Mouse (Mus musculus): Measurements from ENCODE around the gene Mettl1.

Mettl1 gene

DNA sequence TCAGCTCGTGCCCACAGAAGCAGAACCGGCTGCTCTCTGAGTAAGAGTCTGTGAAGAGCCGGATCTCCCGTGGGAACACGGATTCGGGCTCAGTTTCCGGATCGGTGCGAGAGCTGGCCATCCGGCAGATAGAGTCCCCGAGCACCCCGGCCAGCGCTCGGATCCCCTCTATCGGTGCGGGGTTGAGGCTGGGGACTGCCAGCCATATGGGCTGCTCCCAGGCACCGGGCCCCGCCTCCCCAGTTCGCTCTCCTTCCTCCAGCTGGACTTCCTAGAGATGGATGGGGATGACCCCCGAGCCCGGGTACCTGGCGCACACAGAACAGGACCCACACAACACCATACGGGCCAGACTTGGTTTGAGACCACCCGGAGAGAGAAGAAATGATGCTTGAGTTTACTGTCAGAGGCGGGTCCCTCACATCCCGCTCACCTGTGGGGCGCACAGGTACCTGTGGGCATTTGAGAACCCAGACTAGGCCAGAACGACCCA lies at the start of gene Mettl1, which contains the start of gene Eef1akmt3:
TSS of gene Mettl1 (plus strand) at position 141 of the 493 bp plus-strand sequence.
TSS of gene Eef1akmt3 (minus strand) at position 240 of the 493 bp plus-strand sequence.
- DNase-seq (ENCODE audit: low spot score in 2 of 2): no peak

DNA sequence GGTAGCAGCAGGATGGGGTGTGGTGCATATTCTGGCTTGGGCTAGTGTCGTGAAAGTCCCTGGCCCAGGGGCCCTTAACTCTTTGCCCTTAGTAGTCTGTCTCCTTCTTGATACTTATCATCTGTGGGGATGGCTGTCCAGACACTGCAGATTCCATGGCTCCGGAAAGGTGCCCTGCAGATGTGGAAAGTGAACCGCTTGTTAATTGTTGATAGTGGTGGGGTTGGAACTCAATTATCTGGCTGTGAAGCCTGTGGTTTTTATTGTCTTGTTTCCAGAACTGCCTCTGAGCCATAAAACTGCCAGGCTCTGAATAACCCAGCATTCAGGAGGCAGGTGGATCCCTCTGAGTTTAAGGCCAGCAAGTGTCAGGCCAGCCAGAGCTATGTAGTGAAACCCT lies 49.5 kb upstream of the Mettl1 start:
- no peak for DNase-seq (ENCODE audit: low spot score in 2 of 2)

DNA sequence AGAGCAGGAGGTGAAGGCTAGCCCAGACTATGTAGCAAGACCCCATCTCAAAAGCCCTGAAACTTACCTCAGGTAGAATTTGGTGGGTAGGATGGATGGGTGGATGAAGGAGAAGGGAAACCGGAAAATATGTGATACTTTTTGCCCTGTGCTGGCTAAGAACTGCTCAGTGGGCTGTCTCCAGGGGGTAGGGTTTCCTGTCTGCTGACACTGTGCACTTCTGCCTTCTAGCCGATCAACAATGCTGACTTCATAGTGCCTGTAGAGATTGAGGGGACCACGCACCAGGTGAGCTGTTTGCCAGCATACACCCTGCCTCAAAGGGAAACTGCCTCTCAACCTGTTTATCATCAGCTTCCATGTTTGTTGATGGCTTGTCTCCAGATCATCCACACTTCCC lies 47.6 kb upstream of the Mettl1 start:
- DNase-seq (ENCODE audit: low spot score in 2 of 2): no peak

DNA sequence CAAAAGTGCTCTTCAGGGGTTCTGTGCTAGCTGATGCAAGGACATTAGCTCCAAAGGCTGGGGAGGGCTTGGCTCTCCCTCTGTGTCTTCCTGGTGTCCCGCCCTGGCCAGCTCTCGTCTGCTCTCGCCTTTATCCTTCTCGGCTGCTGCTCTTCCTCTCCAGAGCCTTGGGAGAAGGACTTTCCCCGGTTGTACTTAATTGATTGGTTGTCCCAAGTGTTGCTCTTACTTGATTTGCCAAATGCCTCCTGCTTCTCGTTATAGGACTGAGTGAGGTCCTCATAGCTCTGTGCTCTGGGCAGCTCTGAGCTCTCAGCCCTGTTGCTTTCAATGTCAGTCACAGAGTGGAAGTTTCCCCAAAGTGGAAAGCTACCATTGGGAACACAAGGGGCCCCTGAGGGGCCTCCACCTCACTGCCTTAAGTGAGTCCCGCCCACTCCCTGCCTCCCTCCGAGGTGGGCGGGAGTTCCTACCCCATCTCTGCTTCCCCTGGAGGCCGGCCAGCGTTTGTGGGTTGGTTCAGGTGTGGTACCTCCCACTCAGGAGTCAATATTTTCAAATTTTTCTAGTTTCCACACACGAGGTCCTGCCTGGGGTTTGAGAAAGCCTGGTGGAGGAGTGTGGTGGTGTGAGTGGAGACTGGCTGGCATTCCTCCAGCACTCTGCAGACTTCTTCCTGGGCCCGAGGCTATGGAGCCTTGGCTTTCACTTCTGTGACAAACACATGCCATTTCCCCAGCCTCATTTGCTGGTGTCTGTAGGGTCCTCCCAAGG lies 43.7 kb upstream of the Mettl1 start:
- DNase-seq (ENCODE audit: low spot score in 2 of 2): no peak

DNA sequence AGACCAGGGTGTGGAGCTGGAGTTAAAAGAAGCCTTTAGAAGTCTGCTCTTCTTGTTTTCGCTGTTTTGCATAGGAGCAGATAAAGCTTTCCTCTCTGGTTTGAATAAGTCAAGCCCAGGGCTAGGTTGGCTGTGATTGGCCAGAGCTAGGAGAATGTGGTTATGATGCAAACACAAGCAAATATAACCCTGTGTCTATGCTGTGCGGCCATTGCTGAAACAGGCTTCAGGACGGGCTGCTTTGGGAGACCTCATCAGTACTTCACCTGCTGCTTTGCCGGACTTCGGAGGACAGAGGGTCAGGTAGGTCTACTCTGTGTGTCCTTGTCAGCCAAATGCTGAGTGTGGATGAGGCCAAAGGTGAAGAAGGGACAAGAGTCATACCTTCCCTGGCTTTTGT lies 40.7 kb upstream of the Mettl1 start, which contains the start of gene Avil:
TSS of gene Avil (plus strand) at position 181 of the 400 bp plus-strand sequence.
- no peak for DNase-seq (ENCODE audit: low spot score in 2 of 2)

DNA sequence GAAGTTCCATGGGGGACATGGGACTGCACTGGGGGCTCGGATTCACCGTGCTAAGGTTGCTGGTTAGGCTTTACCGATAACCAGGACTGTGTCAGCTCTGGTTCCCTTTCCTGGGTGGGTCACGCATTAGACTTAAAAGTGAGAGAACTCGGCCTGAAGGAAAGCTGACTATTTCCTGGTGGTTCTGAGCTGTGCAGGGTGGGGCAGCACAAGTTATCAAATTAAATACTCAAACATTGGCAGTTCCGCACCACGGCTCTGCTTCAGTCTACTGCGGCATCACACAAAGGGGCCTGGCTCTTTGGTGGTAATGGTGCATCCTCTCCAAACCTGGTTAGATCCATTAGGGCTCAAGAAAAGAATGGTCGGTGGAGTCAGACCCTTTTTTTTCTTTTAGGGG lies 39.9 kb upstream of the Mettl1 start:
- no peak for DNase-seq (ENCODE audit: low spot score in 2 of 2)

DNA sequence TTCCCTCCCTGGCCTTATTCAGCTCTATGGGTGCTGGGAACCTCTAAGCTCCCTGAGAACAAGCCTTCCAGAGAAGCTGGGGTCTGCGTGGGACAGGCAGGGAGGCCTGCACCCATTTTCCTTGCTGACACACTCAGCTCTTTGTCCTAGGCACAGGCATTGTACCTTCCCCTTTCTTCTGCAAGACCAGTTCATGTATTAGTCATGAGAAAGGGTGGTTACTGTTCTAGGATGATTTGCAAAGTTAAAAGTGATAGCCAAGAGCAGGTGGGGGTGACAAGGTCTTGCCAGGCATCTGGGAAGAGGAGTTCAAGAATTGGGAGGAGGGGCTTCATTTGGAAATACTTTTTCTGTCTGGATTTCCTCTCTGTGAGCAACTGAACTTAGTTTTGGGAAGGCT lies 39.2 kb upstream of the Mettl1 start:
- DNase-seq (ENCODE audit: low spot score in 2 of 2): no peak

DNA sequence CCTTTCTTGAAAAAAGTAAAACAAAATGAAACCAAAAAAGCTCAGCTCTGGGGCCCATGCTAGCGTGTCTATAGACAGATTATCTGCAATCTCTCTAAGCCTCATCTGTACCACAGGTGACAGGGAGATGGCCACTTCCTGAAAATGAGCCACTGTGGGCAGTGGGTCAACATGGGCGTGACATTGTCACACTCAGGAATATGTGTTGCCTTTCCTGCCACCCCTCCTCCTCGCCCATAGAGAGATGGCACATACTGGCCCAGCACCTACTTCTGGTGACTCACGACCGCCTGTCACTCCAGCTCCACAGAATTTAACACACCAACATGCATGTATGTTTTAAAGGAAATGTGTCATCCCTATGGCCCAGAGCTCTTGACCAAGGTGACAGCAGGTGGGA lies 38.4 kb upstream of the Mettl1 start:
- no peak for DNase-seq (ENCODE audit: low spot score in 2 of 2)

DNA sequence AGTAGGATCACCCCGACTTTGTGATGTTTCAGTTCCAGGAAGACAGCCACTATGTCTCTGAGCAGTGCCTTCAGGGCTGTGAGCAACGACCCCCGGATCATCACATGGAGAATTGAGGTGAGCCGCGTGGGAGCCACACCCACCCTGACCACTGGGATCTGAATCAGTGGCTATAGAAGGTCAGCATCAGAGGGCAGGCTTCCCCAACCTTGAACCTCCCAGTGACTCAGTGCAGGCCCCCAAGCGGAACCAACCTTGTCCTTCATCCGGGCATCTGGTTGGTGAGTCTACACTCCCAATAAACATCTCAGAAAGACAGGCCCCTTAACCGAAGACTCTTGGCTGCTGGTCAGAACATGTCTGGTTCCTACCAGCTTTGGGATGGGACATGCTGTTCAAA lies 37.9 kb upstream of the Mettl1 start:
- no peak for DNase-seq (ENCODE audit: low spot score in 2 of 2)

DNA sequence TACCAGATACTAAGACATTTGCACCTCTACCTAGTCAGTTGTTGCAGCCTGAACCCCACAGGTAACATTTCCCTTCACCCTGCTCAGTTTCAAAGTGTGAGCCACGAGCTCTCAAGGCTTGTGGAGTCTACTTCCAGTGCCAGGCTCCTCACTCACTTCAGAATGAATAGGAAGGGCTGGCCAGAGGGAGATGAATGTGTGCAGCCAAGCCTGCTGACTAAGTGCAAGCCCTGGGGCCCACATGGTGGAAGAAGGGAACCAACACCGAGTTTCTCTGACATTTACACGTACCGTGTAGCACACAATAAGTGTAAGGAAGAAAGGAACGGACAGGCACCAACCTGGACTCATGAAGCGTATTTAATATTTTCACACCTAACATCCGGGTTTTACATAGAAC lies 37.4 kb upstream of the Mettl1 start:
- no peak for DNase-seq (ENCODE audit: low spot score in 2 of 2)

DNA sequence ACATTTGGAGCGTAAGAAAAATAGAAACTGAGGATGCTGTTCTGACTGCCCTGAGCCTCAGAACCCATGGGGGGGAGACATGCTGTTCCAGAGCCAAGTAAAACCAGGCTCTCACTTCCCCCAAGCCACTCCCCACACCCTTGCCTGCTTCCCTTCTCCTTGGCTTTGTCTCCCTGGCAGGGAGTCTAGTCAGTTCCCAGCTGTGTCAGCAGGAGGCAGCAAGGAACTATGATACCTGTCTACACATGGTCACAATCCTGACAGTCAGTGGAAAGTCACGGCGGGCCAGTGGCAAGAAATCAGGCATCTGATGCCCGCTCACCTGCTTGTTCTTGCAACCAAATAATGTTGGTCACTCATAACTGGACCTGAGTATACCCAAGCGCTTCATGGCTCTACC lies 24.7 kb upstream of the Mettl1 start:
- no peak for DNase-seq (ENCODE audit: low spot score in 2 of 2)

DNA sequence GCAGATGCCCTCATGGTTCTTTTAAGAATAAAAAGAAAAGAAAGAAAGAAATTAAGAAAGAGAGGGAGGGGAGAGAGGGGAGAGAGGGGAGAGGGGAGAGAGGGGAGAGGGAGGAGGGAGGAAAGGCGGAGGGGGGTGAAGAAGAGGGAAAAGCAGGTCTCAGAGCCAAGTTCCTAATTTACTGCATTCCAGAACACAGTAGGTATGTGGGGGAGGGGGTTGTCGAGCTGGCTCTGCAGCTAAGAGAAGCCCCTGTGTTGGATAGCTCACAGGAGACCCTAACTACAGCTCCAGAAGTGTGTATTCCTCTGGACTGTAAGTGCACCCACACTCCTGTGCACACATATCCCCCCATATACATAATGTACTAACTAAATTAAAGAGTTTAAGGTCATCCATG lies 24.1 kb upstream of the Mettl1 start:
- DNase-seq (ENCODE audit: low spot score in 2 of 2): no peak

DNA sequence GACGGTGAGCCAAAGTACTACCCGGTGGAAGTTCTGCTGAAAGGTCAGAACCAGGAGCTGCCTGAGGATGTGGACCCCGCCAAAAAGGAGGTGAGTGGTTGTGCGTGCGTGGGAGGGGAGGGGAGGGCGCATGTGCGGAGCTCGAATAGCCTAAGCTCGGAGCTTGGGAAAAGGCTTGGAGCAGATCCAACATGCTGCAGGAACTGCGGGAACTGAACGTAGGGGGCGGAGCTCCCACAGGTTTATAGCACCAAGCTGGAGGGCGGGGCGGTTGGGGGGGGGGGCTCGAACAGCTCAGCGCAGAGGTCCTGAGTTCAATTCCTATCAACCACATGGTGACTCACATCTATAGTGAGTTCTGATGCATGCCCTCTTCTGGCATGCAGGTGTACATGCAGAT lies 22.8 kb upstream of the Mettl1 start:
- DNase-seq (ENCODE audit: low spot score in 2 of 2): no peak

DNA sequence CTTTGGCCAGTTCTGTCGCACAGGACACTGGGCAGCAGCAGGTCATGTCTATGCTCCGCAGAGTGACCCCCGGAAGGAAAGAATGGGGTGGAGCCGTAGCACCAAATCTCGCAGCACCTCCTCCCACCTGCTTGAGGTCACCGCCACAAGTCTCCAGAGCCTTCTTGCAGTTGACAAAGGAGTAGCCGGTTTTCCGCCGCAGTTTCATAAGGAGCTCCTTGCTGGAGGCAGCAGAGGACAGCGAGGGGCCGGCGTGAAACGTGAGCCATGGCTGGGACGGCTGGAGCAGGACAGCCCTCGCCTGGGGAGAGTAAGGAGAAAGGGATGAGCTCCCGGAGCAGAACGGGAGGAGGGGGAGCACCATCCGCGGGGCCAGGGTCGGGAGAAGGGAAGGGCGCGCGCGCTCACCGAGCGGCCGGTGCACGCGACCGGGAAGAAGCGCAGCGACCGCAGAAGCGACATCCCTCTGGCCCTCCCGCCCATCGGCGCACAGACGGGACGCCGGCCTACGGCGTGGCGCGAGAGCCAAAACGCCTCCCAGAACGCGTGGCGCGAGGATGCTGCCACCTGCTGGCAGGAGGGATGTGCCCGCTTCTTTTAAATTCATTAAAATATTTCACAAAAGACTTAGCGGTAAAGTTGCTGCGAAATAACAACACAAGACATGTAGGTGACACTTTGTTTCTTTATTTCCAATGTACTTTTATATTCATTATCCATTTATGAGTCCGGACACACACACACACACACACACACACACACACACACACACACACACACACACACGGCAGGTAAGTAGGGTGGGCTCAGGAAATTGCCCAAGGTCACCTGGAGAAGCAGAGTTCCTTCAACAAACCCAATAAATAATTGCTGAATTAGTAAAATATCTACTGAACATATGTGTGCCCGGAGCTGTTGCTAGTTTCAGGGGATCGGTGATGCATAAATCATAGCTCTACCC lies 10.6 kb upstream of the Mettl1 start, which contains the start of gene Tsfm:
TSS of gene Tsfm (minus strand) at position 505 of the 961 bp plus-strand sequence.
- DNase-seq (ENCODE audit: low spot score in 2 of 2): peak; percentile 89

DNA sequence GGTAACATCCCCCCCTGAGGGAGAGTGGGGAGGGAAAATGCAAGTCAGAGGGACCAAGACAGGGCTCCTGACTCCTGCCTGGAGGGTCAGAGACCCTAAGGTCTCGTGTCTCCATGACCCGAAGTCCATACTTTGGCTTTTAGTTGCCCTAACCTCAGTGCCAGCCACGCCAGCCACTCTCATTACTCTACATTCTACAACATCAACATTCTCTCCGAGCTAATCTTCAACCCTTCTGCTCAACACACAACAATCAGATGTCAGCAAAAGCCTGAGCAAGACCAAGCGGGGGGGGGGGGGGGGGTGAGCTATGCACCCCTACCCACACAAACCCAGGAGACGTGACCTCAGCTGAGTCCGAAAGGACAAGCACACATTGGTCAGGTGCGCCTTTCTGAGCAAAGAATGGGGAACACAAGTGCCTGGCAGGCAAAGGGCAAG lies 7.9 kb upstream of the Mettl1 start:
- no peak for DNase-seq (ENCODE audit: low spot score in 2 of 2)

DNA sequence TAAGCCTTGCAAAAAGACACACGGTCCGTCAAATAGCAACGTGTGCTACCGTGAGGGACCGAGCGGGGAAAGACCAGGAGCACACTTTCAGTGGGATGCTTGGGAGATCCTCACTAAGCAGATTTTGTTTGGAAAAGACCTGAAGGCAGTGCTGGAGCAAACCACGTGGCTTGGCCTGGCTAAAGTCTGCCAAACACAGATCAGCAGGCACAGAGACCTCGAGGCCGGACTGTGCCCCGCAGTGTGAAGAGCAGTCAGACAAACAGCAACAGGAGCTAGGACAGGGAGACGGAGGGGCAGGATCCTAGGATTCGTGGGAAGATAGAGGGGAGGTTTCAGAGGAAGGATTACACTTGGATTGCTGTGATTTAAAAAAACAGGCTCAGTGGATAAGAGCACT lies 4.9 kb upstream of the Mettl1 start:
- no peak for DNase-seq (ENCODE audit: low spot score in 2 of 2)

DNA sequence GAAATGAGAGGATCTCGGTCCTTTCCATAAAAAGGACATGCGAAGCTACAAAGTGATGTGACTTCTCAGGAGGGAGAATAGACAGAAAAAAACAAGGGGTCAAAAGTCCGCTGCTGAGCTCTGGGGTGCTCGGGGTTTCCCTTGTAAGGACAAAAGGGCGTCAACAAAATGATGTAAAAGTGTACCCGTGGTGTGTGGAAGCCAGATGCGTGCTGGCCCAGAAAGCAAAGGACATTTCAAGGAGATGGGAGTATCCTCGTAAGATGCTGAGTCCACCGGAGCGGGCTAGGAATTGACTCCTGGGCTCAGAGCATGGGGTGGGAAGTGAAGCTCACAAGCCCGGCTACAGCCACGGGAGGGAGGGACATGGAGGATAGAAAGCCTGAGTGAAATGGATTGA lies 3.6 kb upstream of the Mettl1 start:
- no peak for DNase-seq (ENCODE audit: low spot score in 2 of 2)

DNA sequence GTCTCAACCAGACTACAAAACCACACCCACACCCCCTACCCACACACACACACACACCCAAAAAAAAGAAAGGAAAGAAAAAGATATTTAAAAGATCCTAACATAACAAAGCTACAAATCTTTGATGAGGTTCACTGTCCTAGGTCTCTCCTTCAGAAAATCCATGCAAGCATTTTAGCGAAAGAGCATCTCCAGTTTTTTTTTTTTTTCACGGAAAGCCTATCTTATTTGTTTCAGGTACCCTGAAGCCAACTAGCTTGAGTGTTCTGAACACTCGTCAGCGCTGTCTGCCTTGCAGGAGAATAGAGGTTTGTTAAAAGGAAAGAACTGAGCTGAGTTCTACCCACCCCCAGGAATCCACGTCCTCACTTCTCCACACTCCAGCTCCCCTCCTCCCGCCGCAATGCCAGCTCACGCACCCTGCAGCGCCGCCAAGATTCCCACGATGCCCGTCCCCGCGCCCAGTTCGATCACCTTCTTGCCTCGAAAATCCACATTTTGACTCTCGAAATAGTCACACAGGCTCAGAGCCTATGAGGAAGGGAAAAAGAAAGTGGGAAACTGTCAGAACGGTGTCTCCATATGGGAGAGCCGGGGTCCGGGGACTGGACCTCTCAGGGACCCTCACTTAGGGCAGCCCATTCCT lies 522 bp upstream of the Mettl1 start:
- DNase-seq (ENCODE audit: low spot score in 2 of 2): peak in 1 of 2 experiments; percentile 42

DNA sequence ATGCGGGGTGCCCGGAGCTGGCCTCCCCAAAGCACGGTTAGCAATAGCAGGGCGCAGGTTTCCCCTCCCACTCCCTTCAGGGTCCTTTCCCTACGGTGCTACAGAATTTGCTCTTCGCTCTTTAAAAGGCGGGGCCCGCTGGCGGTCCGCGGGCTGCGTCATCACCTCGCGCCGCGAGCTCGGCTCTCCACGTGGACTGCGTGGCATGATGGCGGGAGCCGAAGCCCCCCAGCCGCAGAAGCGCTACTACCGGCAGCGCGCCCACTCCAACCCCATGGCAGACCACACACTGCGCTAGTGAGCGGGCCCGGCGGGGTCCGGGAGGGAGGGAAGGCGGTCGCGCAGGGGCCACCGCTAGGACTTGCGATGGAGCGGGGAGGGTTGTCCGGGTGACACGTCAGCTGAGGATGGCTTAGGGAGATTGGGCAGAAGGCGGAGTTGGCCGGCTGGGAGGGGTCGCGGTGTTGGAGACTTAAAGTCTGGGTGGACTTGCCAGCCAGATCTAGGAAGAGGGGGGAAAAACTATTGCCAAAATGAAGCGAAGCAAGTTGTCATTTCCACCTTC lies 642 bp downstream of the Mettl1 start:
- DNase-seq (ENCODE audit: low spot score in 2 of 2): peak; percentile 85 to 86

DNA sequence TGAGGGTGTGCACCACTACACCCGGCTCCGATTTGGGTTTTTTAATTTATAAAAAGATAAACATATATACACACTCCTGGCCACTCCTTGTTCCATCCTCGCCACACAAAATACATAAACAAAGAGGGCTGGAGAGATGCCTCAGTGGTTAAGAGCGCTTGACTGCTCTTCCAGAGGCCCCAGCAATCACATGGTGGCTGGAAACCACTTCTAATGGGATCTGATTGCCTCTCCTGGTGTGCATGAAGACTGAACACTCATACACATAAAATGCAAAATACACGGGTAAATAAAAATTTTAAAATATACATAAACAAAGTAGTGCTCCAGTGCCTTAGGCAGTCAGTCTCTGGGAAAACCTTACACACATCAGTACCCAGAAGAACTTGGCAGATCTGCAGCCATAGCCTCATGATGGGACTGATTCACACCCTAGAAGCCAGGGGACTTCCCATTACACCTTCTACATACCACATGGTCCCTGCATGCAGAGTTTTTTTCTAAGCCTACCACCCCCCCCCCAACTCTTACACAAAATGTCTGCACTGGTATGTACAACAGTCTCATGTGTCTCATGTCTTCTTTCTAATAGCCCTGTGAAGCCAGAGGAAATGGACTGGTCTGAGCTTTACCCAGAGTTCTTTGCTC lies 1.4 kb downstream of the Mettl1 start:
- no peak for DNase-seq (ENCODE audit: low spot score in 2 of 2)

DNA sequence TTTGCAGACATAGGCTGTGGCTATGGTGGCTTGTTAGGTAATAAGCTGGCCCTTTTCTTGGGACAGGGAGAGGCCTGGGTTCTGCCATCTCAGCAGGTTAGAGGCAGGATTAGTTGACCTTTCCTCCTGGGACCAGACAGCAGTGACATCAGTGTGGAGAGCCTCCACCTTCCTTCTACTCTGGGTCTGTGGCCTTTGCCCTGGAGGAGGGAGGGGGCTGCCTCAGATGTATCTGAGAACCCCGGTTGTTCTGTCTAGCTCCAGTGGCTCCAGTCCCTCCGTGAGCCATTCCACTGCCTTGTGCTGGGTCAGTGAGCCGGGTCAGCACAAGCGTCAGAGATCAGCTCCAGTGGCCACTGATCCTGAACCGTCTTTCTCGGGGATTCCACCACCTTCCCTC lies 2.0 kb downstream of the Mettl1 start:
- DNase-seq (ENCODE audit: low spot score in 2 of 2): no peak
